Mouse (Mus musculus): ENCODE results near the gene Vgll4. TPM values are rescaled to one million over a fixed set of nuclear protein-coding genes. Genes with fewer than 3 reads are reported as not detected.
A peak's percentile ranks its signal among the peaks of the same experiment; 100 is the strongest.

Vgll4 gene
- polyA plus RNA-seq, 1 experiment from 2014 or later = 58.9 TPM

GRCm38 (mm10) chr6:114909801-114910200, 60.0 kb downstream of the Vgll4 start:
- Histone ChIP-seq H3K4me1 (ENCODE audit: control insufficient read depth, insufficient read depth, low read length) (peaks cover 7% of the 10 kb centered on the region; the same call in 1 of the 2 replicates), H3K9ac (replicated peaks; ENCODE audit: low read length) (no peak overlapping the region), H3K27me3 (ENCODE audit: control insufficient read depth, insufficient read depth, low read length) (no peaks in the 10 kb centered on the region), H3K9me3 (replicated peaks; ENCODE audit: control insufficient read depth, low read length) (no peaks in the 10 kb centered on the region), H3K27ac (replicated peaks; ENCODE audit: low read depth, low read length) (no peak overlapping the region), H3K36me3 (replicated peaks; ENCODE audit: control insufficient read depth, insufficient read depth, low read depth, low read length) (no peaks in the 10 kb centered on the region; the same call in 1 of the 2 replicates), H3K4me2 (ENCODE audit: low read depth, low read length) (no peak overlapping the region), H3K4me3 (ENCODE audit: low read depth, low read length) (no peak overlapping the region)
- no peak for ATAC-seq (replicated peaks; ENCODE audit: insufficient number of reproducible peaks, low FRiP score, low TSS enrichment, low read depth)
- DNase-seq (ENCODE audit: low spot score) = no peak
- 86% methylated on average over 7 of the region's 7 CpGs for WGBS

GRCm38 (mm10) chr6:114907459-114907858, 62.3 kb downstream of the Vgll4 start:
- no peak overlapping the region for H3K27ac ChIP-seq (replicated peaks; ENCODE audit: low read depth, low read length)
- peaks cover 3% of the 10 kb centered on the region; the same call in 1 of the 2 replicates for H3K4me1 ChIP-seq (ENCODE audit: control insufficient read depth, insufficient read depth, low read length)

GRCm38 (mm10) chr6:114906209-114906608, 63.6 kb downstream of the Vgll4 start:
- Histone ChIP-seq H3K27ac (replicated peaks; ENCODE audit: low read depth, low read length) (no peak overlapping the region), H3K9ac (replicated peaks; ENCODE audit: low read length) (no peak overlapping the region), H3K4me3 (ENCODE audit: low read depth, low read length) (no peak overlapping the region), H3K4me1 (ENCODE audit: control insufficient read depth, insufficient read depth, low read length) (peaks cover 12% of the 10 kb centered on the region), H3K9me3 (replicated peaks; ENCODE audit: control insufficient read depth, low read length) (no peaks in the 10 kb centered on the region), H3K27me3 (ENCODE audit: control insufficient read depth, insufficient read depth, low read length) (no peaks in the 10 kb centered on the region), H3K36me3 (replicated peaks; ENCODE audit: control insufficient read depth, insufficient read depth, low read depth, low read length) (no peaks in the 10 kb centered on the region; the same call in 1 of the 2 replicates), H3K4me2 (ENCODE audit: low read depth, low read length) (no peak overlapping the region)
- no peak for ATAC-seq (replicated peaks; ENCODE audit: insufficient number of reproducible peaks, low FRiP score, low TSS enrichment, low read depth)
- no peak for DNase-seq (ENCODE audit: low spot score)
- WGBS = 88% methylated on average over 5 of the region's 5 CpGs

More at GRCm38 (mm10) chr6:114907459-114907858, 62.3 kb downstream of the Vgll4 start:
- 96% methylated on average over 6 of the region's 6 CpGs for WGBS
- Histone ChIP-seq H3K27me3 (ENCODE audit: control insufficient read depth, insufficient read depth, low read length) (no peaks in the 10 kb centered on the region), H3K4me2 (ENCODE audit: low read depth, low read length) (no peak overlapping the region), H3K9me3 (replicated peaks; ENCODE audit: control insufficient read depth, low read length) (no peaks in the 10 kb centered on the region), H3K4me3 (ENCODE audit: low read depth, low read length) (no peak overlapping the region), H3K36me3 (replicated peaks; ENCODE audit: control insufficient read depth, insufficient read depth, low read depth, low read length) (no peaks in the 10 kb centered on the region; the same call in 1 of the 2 replicates), H3K9ac (replicated peaks; ENCODE audit: low read length) (no peak overlapping the region)
- no peak for DNase-seq (ENCODE audit: low spot score)
- no peak for ATAC-seq (replicated peaks; ENCODE audit: insufficient number of reproducible peaks, low FRiP score, low TSS enrichment, low read depth)

GRCm38 (mm10) chr6:114905253-114906028, 64.4 kb downstream of the Vgll4 start:
- Histone ChIP-seq H3K4me1 (ENCODE audit: control insufficient read depth, insufficient read depth, low read length) (peaks cover 12% of the 10 kb centered on the region), H3K27ac (replicated peaks; ENCODE audit: low read depth, low read length) (no peak overlapping the region), H3K27me3 (ENCODE audit: control insufficient read depth, insufficient read depth, low read length) (no peaks in the 10 kb centered on the region), H3K9ac (replicated peaks; ENCODE audit: low read length) (no peak overlapping the region), H3K4me2 (ENCODE audit: low read depth, low read length) (no peak overlapping the region), H3K9me3 (replicated peaks; ENCODE audit: control insufficient read depth, low read length) (no peaks in the 10 kb centered on the region), H3K36me3 (replicated peaks; ENCODE audit: control insufficient read depth, insufficient read depth, low read depth, low read length) (no peaks in the 10 kb centered on the region; the same call in 1 of the 2 replicates), H3K4me3 (ENCODE audit: low read depth, low read length) (no peak overlapping the region)
- 82% methylated on average over 8 of the region's 8 CpGs for WGBS
- DNase-seq (ENCODE audit: low spot score) = no peak
- ATAC-seq (replicated peaks; ENCODE audit: insufficient number of reproducible peaks, low FRiP score, low TSS enrichment, low read depth) = no peak

GRCm38 (mm10) chr6:114904818-114905217, 65.0 kb downstream of the Vgll4 start:
- no peak overlapping the region for H3K4me3 ChIP-seq (ENCODE audit: low read depth, low read length)
- no peak overlapping the region for H3K9ac ChIP-seq (replicated peaks; ENCODE audit: low read length)
- no peaks in the 10 kb centered on the region for H3K27me3 ChIP-seq (ENCODE audit: control insufficient read depth, insufficient read depth, low read length)
- H3K9me3 ChIP-seq (replicated peaks; ENCODE audit: control insufficient read depth, low read length) = no peaks in the 10 kb centered on the region
- DNase-seq (ENCODE audit: low spot score) (no peak), ATAC-seq (replicated peaks; ENCODE audit: insufficient number of reproducible peaks, low FRiP score, low TSS enrichment, low read depth) (no peak)
- peaks cover 12% of the 10 kb centered on the region for H3K4me1 ChIP-seq (ENCODE audit: control insufficient read depth, insufficient read depth, low read length)
- WGBS = 90% methylated on average over 3 of the region's 3 CpGs
- H3K4me2 ChIP-seq (ENCODE audit: low read depth, low read length) = no peak overlapping the region
- no peaks in the 10 kb centered on the region; the same call in 1 of the 2 replicates for H3K36me3 ChIP-seq (replicated peaks; ENCODE audit: control insufficient read depth, insufficient read depth, low read depth, low read length)
- no peak overlapping the region for H3K27ac ChIP-seq (replicated peaks; ENCODE audit: low read depth, low read length)

- ATAC-seq (replicated peaks; ENCODE audit: insufficient number of reproducible peaks, low FRiP score, low TSS enrichment, low read depth) (no peak), DNase-seq (ENCODE audit: low spot score) (no peak)
- Histone ChIP-seq H3K4me1 (ENCODE audit: control insufficient read depth, insufficient read depth, low read length) (peaks cover 12% of the 10 kb centered on the region), H3K9me3 (replicated peaks; ENCODE audit: control insufficient read depth, low read length) (no peaks in the 10 kb centered on the region), H3K9ac (replicated peaks; ENCODE audit: low read length) (no peak overlapping the region), H3K27ac (replicated peaks; ENCODE audit: low read depth, low read length) (no peak overlapping the region), H3K27me3 (ENCODE audit: control insufficient read depth, insufficient read depth, low read length) (no peaks in the 10 kb centered on the region), H3K4me3 (ENCODE audit: low read depth, low read length) (no peak overlapping the region), H3K36me3 (replicated peaks; ENCODE audit: control insufficient read depth, insufficient read depth, low read depth, low read length) (no peaks in the 10 kb centered on the region), H3K4me2 (ENCODE audit: low read depth, low read length) (no peak overlapping the region)
- WGBS = 75% methylated on average over 6 of the region's 6 CpGs
Observed at GRCm38 (mm10) chr6:114904233-114904632, 65.6 kb downstream of the Vgll4 start.

- no peak for DNase-seq (ENCODE audit: low spot score)
- 0 out of 2 replicates have a peak overlapping the region, but pooled peaks have one; percentile 7 for H3K4me2 ChIP-seq (ENCODE audit: low read depth, low read length)
- H3K27me3 ChIP-seq (ENCODE audit: control insufficient read depth, insufficient read depth, low read length) = no peaks in the 10 kb centered on the region
- peaks cover 12% of the 10 kb centered on the region for H3K4me1 ChIP-seq (ENCODE audit: control insufficient read depth, insufficient read depth, low read length)
- H3K4me3 ChIP-seq (ENCODE audit: low read depth, low read length) = no peak overlapping the region
- H3K27ac ChIP-seq (replicated peaks; ENCODE audit: low read depth, low read length) = peak overlapping the region; percentile 70
- no peak for ATAC-seq (replicated peaks; ENCODE audit: insufficient number of reproducible peaks, low FRiP score, low TSS enrichment, low read depth)
- H3K36me3 ChIP-seq (replicated peaks; ENCODE audit: control insufficient read depth, insufficient read depth, low read depth, low read length) = no peaks in the 10 kb centered on the region; the same call in 1 of the 2 replicates
- no peak overlapping the region; the same call in none of the 2 replicates for H3K9ac ChIP-seq (replicated peaks; ENCODE audit: low read length)
- 26% methylated on average over 4 of the region's 4 CpGs for WGBS
- H3K9me3 ChIP-seq (replicated peaks; ENCODE audit: control insufficient read depth, low read length) = no peaks in the 10 kb centered on the region
Observed at GRCm38 (mm10) chr6:114901921-114902320, 67.9 kb downstream of the Vgll4 start.

- H3K27ac ChIP-seq (replicated peaks; ENCODE audit: low read depth, low read length) = peak overlapping the region; percentile 43
- H3K4me1 ChIP-seq (ENCODE audit: control insufficient read depth, insufficient read depth, low read length) = peaks cover 12% of the 10 kb centered on the region
- H3K9me3 ChIP-seq (replicated peaks; ENCODE audit: control insufficient read depth, low read length) = no peaks in the 10 kb centered on the region
- H3K4me3 ChIP-seq (ENCODE audit: low read depth, low read length) = no peak overlapping the region
- H3K4me2 ChIP-seq (ENCODE audit: low read depth, low read length) = 0 out of 2 replicates have a peak overlapping the region, but pooled peaks have one; percentile 1
- H3K9ac ChIP-seq (replicated peaks; ENCODE audit: low read length) = no peak overlapping the region
- 8% methylated on average over 12 of the region's 12 CpGs for WGBS
- H3K36me3 ChIP-seq (replicated peaks; ENCODE audit: control insufficient read depth, insufficient read depth, low read depth, low read length) = no peaks in the 10 kb centered on the region; the same call in 1 of the 2 replicates
- no peaks in the 10 kb centered on the region for H3K27me3 ChIP-seq (ENCODE audit: control insufficient read depth, insufficient read depth, low read length)
- peak; percentile 62 for ATAC-seq (replicated peaks; ENCODE audit: insufficient number of reproducible peaks, low FRiP score, low TSS enrichment, low read depth)
- peak; percentile 81 for DNase-seq (ENCODE audit: low spot score)
Observed at GRCm38 (mm10) chr6:114901321-114901824, 68.4 kb downstream of the Vgll4 start.

Measured in embryonic facial prominence, embryonic 11.5 days (tissue).